Mouse (Mus musculus) cerebellum, adult 11-12 months (tissue): Measurements from ENCODE around the gene Prepl.

ENCODE experiments used
- DNase-seq: peaks from one replicate; pipeline ENCODE4 v3.0.0; 2022

The Prepl gene

GRCm38 (mm10) chr17:85090120-85091099 lies at the start of gene Prepl, which contains the start of gene Camkmt:
TSS of gene Prepl (minus strand) at chr17:85090241.
TSS of gene Camkmt (plus strand) at chr17:85090552.
- peak; percentile 97 for DNase-seq

- no peak for DNase-seq
These were observed 48.4 kb upstream of the Prepl start for GRCm38 (mm10) chr17:85138393-85138792.

GRCm38 (mm10) chr17:85116643-85117042 lies 26.6 kb upstream of the Prepl start:
- peak; percentile 25 for DNase-seq

- no peak for DNase-seq
These were observed 23.4 kb upstream of the Prepl start for GRCm38 (mm10) chr17:85113441-85113840.

- DNase-seq: no peak
These were observed 20.6 kb upstream of the Prepl start for GRCm38 (mm10) chr17:85110640-85111039.

- DNase-seq: no peak
These were observed 13.3 kb upstream of the Prepl start for GRCm38 (mm10) chr17:85103310-85103709.

- no peak for DNase-seq
These were observed 11.7 kb upstream of the Prepl start for GRCm38 (mm10) chr17:85101751-85102150.

GRCm38 (mm10) chr17:85100232-85100631 lies 10.2 kb upstream of the Prepl start:
- no peak for DNase-seq

GRCm38 (mm10) chr17:85098677-85099323 lies 8.8 kb upstream of the Prepl start:
- DNase-seq: no peak

GRCm38 (mm10) chr17:85096396-85096795 lies 6.4 kb upstream of the Prepl start:
- DNase-seq: no peak

GRCm38 (mm10) chr17:85091762-85092161 lies 1.7 kb upstream of the Prepl start:
- no peak for DNase-seq

- DNase-seq: no peak
These were observed 420 bp downstream of the Prepl start for GRCm38 (mm10) chr17:85089621-85090020.

- peak; percentile 57 for DNase-seq
These were observed 1.0 kb downstream of the Prepl start for GRCm38 (mm10) chr17:85089011-85089410.

GRCm38 (mm10) chr17:85088401-85088800 lies 1.6 kb downstream of the Prepl start:
- DNase-seq: no peak

- peak; percentile 76 for DNase-seq
These were observed 2.5 kb downstream of the Prepl start for GRCm38 (mm10) chr17:85087591-85087990.

- no peak for DNase-seq
These were observed 3.5 kb downstream of the Prepl start for GRCm38 (mm10) chr17:85086501-85086900.

- no peak for DNase-seq
These were observed 4.7 kb downstream of the Prepl start for GRCm38 (mm10) chr17:85085335-85085734.

- DNase-seq: no peak
These were observed 9.3 kb downstream of the Prepl start for GRCm38 (mm10) chr17:85080781-85081180.

GRCm38 (mm10) chr17:85079276-85079675 lies 10.8 kb downstream of the Prepl start:
- peak; percentile 39 for DNase-seq

- DNase-seq: no peak
These were observed 16.0 kb downstream of the Prepl start for GRCm38 (mm10) chr17:85074083-85074482.

- DNase-seq: no peak
These were observed 16.8 kb downstream of the Prepl start for GRCm38 (mm10) chr17:85073214-85073613.

- no peak for DNase-seq
These were observed 17.7 kb downstream of the Prepl start for GRCm38 (mm10) chr17:85072383-85072782.

GRCm38 (mm10) chr17:85071088-85071775 lies 18.8 kb downstream of the Prepl start:
- no peak for DNase-seq
